Mouse (Mus musculus) urinary bladder, postnatal 14 days (tissue): ENCODE results near the gene Insl6.

Experiments
- DNase-seq: peaks from one replicate; pipeline ENCODE4 v3.0.0; 2021; ENCODE audit warnings: low spot score

Insl6 gene

DNA sequence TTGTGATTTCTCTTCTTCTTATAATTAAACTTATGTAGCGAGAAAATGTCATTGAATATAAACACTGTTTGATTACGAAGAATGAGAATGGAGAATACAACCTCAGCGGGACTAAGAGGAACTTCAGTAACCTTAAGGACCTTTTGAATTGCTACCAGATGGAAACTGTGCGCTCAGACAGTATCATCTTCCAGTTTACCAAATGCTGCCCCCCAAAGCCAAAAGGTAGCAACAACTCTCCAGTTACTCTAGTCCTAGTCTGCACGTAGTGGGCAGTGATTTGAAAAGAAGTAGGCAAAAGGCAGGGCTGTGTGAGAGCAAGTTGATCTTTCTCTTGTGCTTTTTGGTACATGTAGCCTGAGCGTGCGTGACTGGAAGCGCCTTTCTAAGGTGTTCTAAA is 37.3 kb downstream of the Insl6 start:
- DNase-seq: no peak

DNA sequence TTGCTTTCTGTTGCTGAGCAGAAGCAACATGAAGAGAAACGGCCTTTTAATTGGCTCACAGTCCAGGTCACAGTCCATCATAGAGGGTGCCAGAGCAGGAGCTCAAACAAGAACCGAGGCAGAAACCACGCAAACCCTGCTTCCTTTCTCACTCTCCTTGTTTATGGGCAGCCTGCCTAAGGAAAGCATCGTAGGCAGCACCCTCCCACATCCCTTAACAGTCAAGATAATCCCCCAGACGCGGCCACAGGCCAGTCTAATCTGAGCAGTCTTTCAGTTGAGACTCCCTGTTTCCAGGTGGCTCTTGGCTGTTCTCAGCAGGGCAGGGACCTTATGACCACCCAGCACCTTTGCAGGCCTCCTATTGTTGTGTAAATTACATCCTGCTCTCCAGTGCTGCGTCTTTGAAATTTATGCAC is 39.7 kb downstream of the Insl6 start:
- DNase-seq: no peak

DNA sequence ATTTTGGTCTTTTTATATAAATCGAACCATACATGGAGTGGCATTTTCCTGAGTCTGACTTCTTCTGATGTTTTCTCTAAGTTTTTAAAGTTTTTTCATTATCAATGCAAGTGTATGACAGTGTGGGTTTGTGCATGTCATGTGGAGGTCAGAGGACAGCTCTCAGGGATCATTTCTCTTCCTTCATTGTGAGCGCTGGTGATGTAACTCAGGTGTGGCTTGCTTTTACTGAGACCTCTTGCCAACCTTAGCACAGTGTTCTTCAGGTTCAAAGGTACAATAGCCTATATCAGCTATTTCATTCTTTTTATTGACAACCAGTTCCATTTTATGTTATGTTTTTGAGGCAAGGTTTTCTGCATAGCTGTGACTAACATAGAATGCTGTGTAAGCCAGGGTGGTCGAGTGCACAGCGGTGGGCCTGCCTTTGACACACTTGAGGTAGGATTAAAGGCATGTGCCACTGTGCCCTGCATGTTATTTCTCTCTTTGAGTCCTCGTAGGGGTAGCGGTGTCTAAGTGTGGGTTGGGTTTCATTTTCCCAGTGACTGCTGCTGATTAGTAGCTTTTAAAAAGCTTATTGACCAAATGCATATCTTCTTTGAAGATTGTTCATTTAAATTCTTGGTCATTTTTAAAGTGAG is 46.1 kb downstream of the Insl6 start:
- DNase-seq: no peak

DNA sequence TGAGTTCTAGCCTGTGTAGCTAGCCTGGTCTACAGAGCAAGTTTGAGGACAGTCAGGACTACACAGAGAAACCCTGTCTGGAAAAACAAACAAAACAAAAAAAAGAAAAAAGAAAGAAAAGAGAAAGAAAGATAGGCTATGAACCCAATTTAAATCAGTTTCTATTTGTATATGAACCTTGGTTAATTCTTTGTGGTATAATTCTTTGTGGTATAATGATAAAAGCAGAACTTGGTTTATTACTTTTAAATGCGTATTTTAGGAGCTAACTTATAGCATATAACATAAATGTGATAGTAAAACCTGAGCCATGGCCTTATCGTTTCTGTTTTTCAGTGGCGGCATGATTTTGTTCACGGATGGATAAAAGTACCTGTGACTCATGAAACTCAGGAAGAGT is 48.7 kb downstream of the Insl6 start:
- DNase-seq: no peak

DNA sequence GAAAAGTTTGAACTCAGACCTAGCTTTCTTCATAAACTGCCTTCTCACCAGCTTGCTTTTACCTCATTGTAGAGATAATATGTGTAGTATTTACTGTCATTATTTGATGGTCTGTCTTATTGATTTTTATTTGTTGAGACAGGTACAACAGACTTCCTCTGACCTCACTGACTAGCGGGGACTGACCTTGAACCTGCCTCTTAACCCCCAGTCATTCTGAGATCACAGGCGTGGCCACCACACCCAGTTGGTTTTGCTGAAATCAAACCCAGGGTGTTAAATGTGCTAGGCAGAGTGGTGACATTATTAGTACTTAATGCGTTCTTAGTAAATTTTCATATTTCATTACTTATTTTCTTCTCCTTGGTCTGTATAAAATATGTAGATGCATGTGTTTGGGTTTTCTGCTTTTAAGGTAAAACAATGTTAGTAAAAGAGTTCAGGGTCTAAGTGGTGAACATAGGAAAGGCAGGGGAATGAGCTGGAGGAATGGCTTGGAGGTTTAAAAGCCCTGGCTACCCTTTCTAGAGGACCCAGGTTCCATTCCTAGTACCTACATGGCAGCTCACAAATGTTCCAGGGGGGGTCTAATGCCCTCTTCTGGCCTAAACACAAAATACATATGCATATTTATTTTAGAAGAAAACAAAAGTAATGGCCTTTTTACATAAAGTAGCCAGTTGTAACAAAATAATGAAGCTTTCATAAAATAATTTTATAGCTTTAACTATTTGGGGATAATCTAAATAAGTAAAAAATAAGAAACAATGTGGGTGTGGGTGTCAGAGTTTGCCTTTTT is 52.9 kb downstream of the Insl6 start:
- no peak for DNase-seq
